Mouse (Mus musculus): ENCODE measurements around the gene Axin1. TPM values are rescaled to one million over a fixed set of nuclear protein-coding genes. Genes with fewer than 3 reads are reported as not detected.
"Not testable (repeated sequence)": the region's sequence is repeated elsewhere in the genome, so short reads cannot be mapped to it uniquely, and the experiment has no call there.

Gene Axin1
- polyA plus RNA-seq, 1 experiment: 22.8 TPM

DNA sequence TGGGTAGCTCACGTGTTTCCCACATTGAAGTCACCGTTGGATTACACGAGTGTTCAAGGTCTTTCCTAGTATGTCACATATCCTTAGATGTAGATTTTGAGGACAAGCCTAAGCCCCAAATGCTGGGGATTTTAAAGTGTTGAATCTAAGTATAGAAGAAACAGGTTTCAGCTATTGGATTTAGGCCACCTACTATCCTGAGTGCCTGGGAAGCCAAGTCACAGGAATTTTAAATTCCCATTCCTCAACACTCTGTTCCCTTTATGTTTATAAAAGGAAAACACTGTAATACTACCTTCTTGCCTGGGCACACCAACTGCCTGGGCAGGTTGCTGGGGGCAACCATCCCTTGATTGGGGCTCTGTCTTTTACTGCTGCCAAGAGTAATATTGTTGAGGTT is 42.7 kb downstream of the Axin1 start:
- 91% methylated on average over 3 of the region's 3 CpGs for WGBS
- no peak overlapping the region for H3K27ac ChIP-seq (ENCODE audit: insufficient read depth, low read length)
- no peak for DNase-seq
- H3K4me3 ChIP-seq (replicated peaks; ENCODE audit: insufficient read depth, low read depth, low read length): no peak overlapping the region
- H3K4me1 ChIP-seq (ENCODE audit: control insufficient read depth, insufficient read depth, low read length): no peaks in the 10 kb centered on the region
- TF ChIP-seq CTCF (IDR thresholded peaks at IDR 0.05; ENCODE audit: borderline replicate concordance, insufficient read depth, low read depth, low read length) (no peak), POLR2A (IDR thresholded peaks at IDR 0.05; ENCODE audit: borderline replicate concordance, insufficient read depth, low read length) (no peak)
- no peaks in the 10 kb centered on the region for H3K27me3 ChIP-seq (ENCODE audit: control insufficient read depth, insufficient read depth, low read length)

GRCm38 (mm10) chr17:26187592-26187991 is 49.1 kb downstream of the Axin1 start:
- 15% methylated on average over 5 of the region's 5 CpGs for WGBS
- peak; percentile 53 to 70 for DNase-seq
- TF ChIP-seq CTCF (IDR thresholded peaks at IDR 0.05; ENCODE audit: borderline replicate concordance, insufficient read depth, low read depth, low read length) (no peak), POLR2A (IDR thresholded peaks at IDR 0.05; ENCODE audit: borderline replicate concordance, insufficient read depth, low read length) (no peak)

DNA sequence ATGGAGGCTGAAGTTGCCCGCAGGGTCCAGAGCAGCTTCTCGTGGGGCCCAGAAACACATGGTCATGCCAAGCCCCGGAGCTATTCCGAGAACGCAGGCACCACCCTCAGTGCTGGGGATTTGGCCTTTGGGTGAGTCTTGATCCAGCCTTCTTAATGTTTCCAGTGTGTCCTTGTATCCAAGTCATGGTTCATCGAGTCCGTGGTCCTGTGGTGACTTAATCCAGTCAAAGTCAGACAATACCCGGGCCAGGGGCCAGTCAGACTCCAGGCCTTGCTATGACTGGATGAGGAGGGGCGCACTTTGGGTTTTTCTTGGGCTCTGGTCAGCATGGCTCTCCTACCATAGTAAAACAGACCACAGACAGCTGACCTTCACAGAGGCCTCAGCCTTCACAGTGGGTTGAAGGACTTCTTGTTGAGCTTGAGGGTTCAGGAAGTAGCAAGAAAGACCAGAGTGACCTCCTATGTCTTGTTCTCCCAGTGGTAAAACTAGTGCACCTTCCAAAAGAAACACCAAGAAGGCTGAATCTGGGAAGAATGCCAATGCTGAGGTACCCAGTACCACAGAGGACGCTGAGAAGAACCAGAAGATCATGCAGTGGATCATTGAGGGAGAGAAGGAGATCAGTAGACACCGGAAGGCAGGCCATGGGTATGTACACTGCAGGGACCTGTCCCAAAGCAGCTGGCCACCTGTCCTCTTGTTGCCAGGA is 49.8 kb downstream of the Axin1 start:
- DNase-seq: no peak
- Histone ChIP-seq H3K4me1 (ENCODE audit: control insufficient read depth, insufficient read depth, low read length) (peaks cover 7% of the 10 kb centered on the region), H3K4me3 (replicated peaks; ENCODE audit: insufficient read depth, low read depth, low read length) (no peak overlapping the region), H3K27me3 (ENCODE audit: control insufficient read depth, insufficient read depth, low read length) (no peaks in the 10 kb centered on the region), H3K27ac (ENCODE audit: insufficient read depth, low read length) (no peak overlapping the region)
- TF ChIP-seq POLR2A (IDR thresholded peaks at IDR 0.05; ENCODE audit: borderline replicate concordance, insufficient read depth, low read length): no peak
- TF ChIP-seq CTCF (IDR thresholded peaks at IDR 0.05; ENCODE audit: borderline replicate concordance, insufficient read depth, low read depth, low read length): no peak
- 81% methylated on average over 11 of the region's 11 CpGs for WGBS

More at GRCm38 (mm10) chr17:26187592-26187991, 49.1 kb downstream of the Axin1 start:
- H3K27me3 ChIP-seq (ENCODE audit: control insufficient read depth, insufficient read depth, low read length): no peaks in the 10 kb centered on the region
- no peak overlapping the region for H3K4me3 ChIP-seq (replicated peaks; ENCODE audit: insufficient read depth, low read depth, low read length)
- H3K4me1 ChIP-seq (ENCODE audit: control insufficient read depth, insufficient read depth, low read length): peaks cover 7% of the 10 kb centered on the region
- H3K27ac ChIP-seq (ENCODE audit: insufficient read depth, low read length): no peak overlapping the region

DNA sequence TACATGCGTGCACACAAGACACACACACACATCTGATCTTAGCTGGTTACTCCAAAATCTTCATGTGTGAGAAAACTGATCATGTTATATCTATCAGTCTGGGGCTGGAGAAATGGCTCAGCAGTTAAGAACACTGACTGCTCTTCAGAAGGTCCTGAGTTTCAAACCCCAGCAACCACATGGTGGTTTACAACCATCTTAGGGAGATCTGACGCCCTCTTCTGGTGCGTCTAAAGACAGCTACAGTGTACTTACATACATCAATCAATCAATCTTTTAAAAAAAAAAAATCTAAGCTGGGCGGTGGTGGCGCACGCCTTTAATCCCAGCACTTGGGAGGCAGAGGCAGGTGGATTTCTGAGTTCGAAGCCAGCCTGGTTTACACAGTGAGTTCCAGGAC is 53.0 kb downstream of the Axin1 start:
- H3K27ac ChIP-seq (ENCODE audit: insufficient read depth, low read length); H3K4me1 ChIP-seq (ENCODE audit: control insufficient read depth, insufficient read depth, low read length); DNase-seq; H3K4me3 ChIP-seq (replicated peaks; ENCODE audit: insufficient read depth, low read depth, low read length); H3K27me3 ChIP-seq (ENCODE audit: control insufficient read depth, insufficient read depth, low read length): not testable (repeated sequence)
- WGBS: 90% methylated on average over 7 of the region's 7 CpGs

GRCm38 (mm10) chr17:26192481-26193190 is 54.1 kb downstream of the Axin1 start:
- Histone ChIP-seq H3K27me3 (ENCODE audit: control insufficient read depth, insufficient read depth, low read length) (no peaks in the 10 kb centered on the region), H3K27ac (ENCODE audit: insufficient read depth, low read length) (no peak overlapping the region), H3K4me3 (replicated peaks; ENCODE audit: insufficient read depth, low read depth, low read length) (no peak overlapping the region), H3K4me1 (ENCODE audit: control insufficient read depth, insufficient read depth, low read length) (peaks cover 4% of the 10 kb centered on the region)
- TF ChIP-seq CTCF (IDR thresholded peaks at IDR 0.05; ENCODE audit: borderline replicate concordance, insufficient read depth, low read depth, low read length) (no peak), POLR2A (IDR thresholded peaks at IDR 0.05; ENCODE audit: borderline replicate concordance, insufficient read depth, low read length) (no peak)
- no peak for DNase-seq
- 87% methylated on average over 15 of the region's 15 CpGs for WGBS

- Histone ChIP-seq H3K27ac (ENCODE audit: insufficient read depth, low read length) (no peak within 1 kb of the TSS), H3K4me1 (ENCODE audit: control insufficient read depth, insufficient read depth, low read length) (peaks cover 2% of the 10 kb centered on the region; the same call in 1 of the 2 replicates), H3K4me3 (replicated peaks; ENCODE audit: insufficient read depth, low read depth, low read length) (no peak within 1 kb of the TSS), H3K27me3 (ENCODE audit: control insufficient read depth, insufficient read depth, low read length) (no peaks in the 10 kb centered on the region)
- DNase-seq: no peak
- WGBS: 85% methylated on average over 4 of the region's 4 CpGs
- TF ChIP-seq POLR2A (IDR thresholded peaks at IDR 0.05; ENCODE audit: borderline replicate concordance, insufficient read depth, low read length) (no peak), CTCF (IDR thresholded peaks at IDR 0.05; ENCODE audit: borderline replicate concordance, insufficient read depth, low read depth, low read length) (no peak)
These were observed 60.4 kb downstream of the Axin1 start, which contains the start of gene Pdia2 for GRCm38 (mm10) chr17:26198892-26199291. TSS of gene Pdia2 (minus strand) at chr17:26199087.

- Histone ChIP-seq H3K4me3 (replicated peaks; ENCODE audit: insufficient read depth, low read depth, low read length) (peak overlapping the region; percentile 42), H3K4me1 (ENCODE audit: control insufficient read depth, insufficient read depth, low read length) (peaks cover 2% of the 10 kb centered on the region; the same call in 1 of the 2 replicates), H3K27ac (ENCODE audit: insufficient read depth, low read length) (no peak overlapping the region), H3K27me3 (ENCODE audit: control insufficient read depth, insufficient read depth, low read length) (no peaks in the 10 kb centered on the region)
- no peak for TF ChIP-seq CTCF (IDR thresholded peaks at IDR 0.05; ENCODE audit: borderline replicate concordance, insufficient read depth, low read depth, low read length)
- TF ChIP-seq POLR2A (IDR thresholded peaks at IDR 0.05; ENCODE audit: borderline replicate concordance, insufficient read depth, low read length): no peak
- DNase-seq: no peak
- 2% methylated on average over 86 of the region's 92 CpGs for WGBS
These were observed 62.6 kb downstream of the Axin1 start for GRCm38 (mm10) chr17:26200831-26201705.

Data from cerebellum, adult 2 months (tissue).